Mouse (Mus musculus) megakaryocyte, embryonic 14.5 days (primary cell): Measurements from ENCODE around the gene Stx8. TPM values are rescaled to one million over a fixed set of nuclear protein-coding genes. Genes with fewer than 3 reads are reported as not detected.

Experiments
- H3K27me3 ChIP-seq: replicated peaks from 2 replicates; pipeline ENCODE3; 2012; ENCODE audit warnings: inconsistent platforms
- H3K36me3 ChIP-seq: replicated peaks from 2 replicates; pipeline ENCODE3; 2012; ENCODE audit warnings: low read length, inconsistent platforms, mixed read lengths
- H3K4me1 ChIP-seq: 2 replicates; pipeline ENCODE4 v1.6.1; 2012; ENCODE audit warnings: inconsistent platforms
- H3K4me3 ChIP-seq: replicated peaks from 2 replicates; pipeline ENCODE3; 2012; ENCODE audit warnings: moderate library complexity, mild to moderate bottlenecking, inconsistent platforms
- H3K9me3 ChIP-seq: 2 replicates; pipeline ENCODE4 v1.6.1; 2012; ENCODE audit warnings: inconsistent platforms
- FLI1 ChIP-seq: IDR thresholded peaks from 2 replicates; pipeline ENCODE4 v1.6.1; 2012; ENCODE audit warnings: low read length, inconsistent platforms, mixed read lengths
- GATA1 ChIP-seq: IDR thresholded peaks from 3 replicates; pipeline ENCODE4 v1.6.1; 2012; ENCODE audit warnings: mixed read lengths, low read length, inconsistent platforms, borderline replicate concordance
- polyA plus RNA-seq: library from polyadenylated mRNA; stranded (reverse); fragments of >175 nt; gene quantifications from 2 replicates; pipeline ENCODE4 v1.2.3, GENCODE M21; 2012; ENCODE audit warnings: low replicate concordance; ENCODE audit not compliant: insufficient read depth

The Stx8 gene
- polyA plus RNA-seq, 1 experiment = 4.3 TPM

- H3K4me1 ChIP-seq = peaks cover 17% of the 10 kb centered on the region
- peaks cover 9% of the 10 kb centered on the region; the same call in 1 of the 2 replicates for H3K9me3 ChIP-seq
- H3K36me3 ChIP-seq = peaks cover 5% of the 10 kb centered on the region
- no peak for TF ChIP-seq GATA1
- TF ChIP-seq FLI1 = no peak
- no peak overlapping the region for H3K4me3 ChIP-seq
- H3K27me3 ChIP-seq = no peaks in the 10 kb centered on the region
Observed at GRCm38 (mm10) chr11:68159867-68160266, 193.9 kb downstream of the Stx8 start.

- Histone ChIP-seq H3K9me3 (0 out of 2 replicates have a peak, but pooled peaks cover 6% of the 10 kb centered on the region), H3K4me3 (no peak overlapping the region), H3K36me3 (peaks cover 3% of the 10 kb centered on the region), H3K27me3 (no peaks in the 10 kb centered on the region), H3K4me1 (no peaks in the 10 kb centered on the region)
- TF ChIP-seq GATA1 (no peak), FLI1 (no peak)
Observed at GRCm38 (mm10) chr11:68164408-68164807, 198.4 kb downstream of the Stx8 start.

- Histone ChIP-seq H3K4me3 (no peak overlapping the region), H3K27me3 (no peaks in the 10 kb centered on the region), H3K4me1 (no peaks in the 10 kb centered on the region; the same call in 1 of the 2 replicates), H3K36me3 (peaks cover 2% of the 10 kb centered on the region), H3K9me3 (peaks cover 10% of the 10 kb centered on the region)
- no peak for TF ChIP-seq FLI1
- TF ChIP-seq GATA1 = no peak
Observed at GRCm38 (mm10) chr11:68168427-68168826, 202.4 kb downstream of the Stx8 start.

- Histone ChIP-seq H3K4me3 (no peak overlapping the region), H3K27me3 (no peaks in the 10 kb centered on the region), H3K4me1 (peaks cover 6% of the 10 kb centered on the region; the same call in 1 of the 2 replicates), H3K36me3 (peaks cover 4% of the 10 kb centered on the region), H3K9me3 (peaks cover 10% of the 10 kb centered on the region)
- TF ChIP-seq FLI1 = no peak
- no peak for TF ChIP-seq GATA1
Observed at GRCm38 (mm10) chr11:68171973-68172647, 206.1 kb downstream of the Stx8 start.

GRCm38 (mm10) chr11:68172648-68173045 lies 206.7 kb downstream of the Stx8 start:
- Histone ChIP-seq H3K9me3 (peaks cover 10% of the 10 kb centered on the region), H3K36me3 (peaks cover 4% of the 10 kb centered on the region), H3K4me1 (peaks cover 6% of the 10 kb centered on the region; the same call in 1 of the 2 replicates), H3K4me3 (peak overlapping the region; percentile 11), H3K27me3 (no peaks in the 10 kb centered on the region)
- TF ChIP-seq GATA1 = no peak
- TF ChIP-seq FLI1 = no peak

- no peaks in the 10 kb centered on the region; the same call in 1 of the 2 replicates for H3K9me3 ChIP-seq
- H3K4me1 ChIP-seq = peaks cover 6% of the 10 kb centered on the region; the same call in 1 of the 2 replicates
- peaks cover 2% of the 10 kb centered on the region for H3K36me3 ChIP-seq
- TF ChIP-seq GATA1 = no peak
- TF ChIP-seq FLI1 = no peak
- no peaks in the 10 kb centered on the region for H3K27me3 ChIP-seq
- no peak overlapping the region for H3K4me3 ChIP-seq
Observed at GRCm38 (mm10) chr11:68176550-68176949, 210.6 kb downstream of the Stx8 start.

GRCm38 (mm10) chr11:68177415-68177814 lies 211.4 kb downstream of the Stx8 start:
- H3K4me1 ChIP-seq = peaks cover 6% of the 10 kb centered on the region; the same call in 1 of the 2 replicates
- TF ChIP-seq FLI1 (no peak), GATA1 (no peak)
- no peaks in the 10 kb centered on the region for H3K9me3 ChIP-seq
- no peaks in the 10 kb centered on the region for H3K27me3 ChIP-seq
- peaks cover 2% of the 10 kb centered on the region for H3K36me3 ChIP-seq
- H3K4me3 ChIP-seq = no peak overlapping the region

GRCm38 (mm10) chr11:68185647-68186046 lies 219.7 kb downstream of the Stx8 start:
- no peaks in the 10 kb centered on the region for H3K4me1 ChIP-seq
- no peaks in the 10 kb centered on the region for H3K36me3 ChIP-seq
- H3K9me3 ChIP-seq = no peaks in the 10 kb centered on the region
- no peak for TF ChIP-seq GATA1
- no peak overlapping the region for H3K4me3 ChIP-seq
- no peaks in the 10 kb centered on the region for H3K27me3 ChIP-seq

- H3K4me3 ChIP-seq = no peak overlapping the region
- TF ChIP-seq FLI1 (no peak), GATA1 (no peak)
- H3K36me3 ChIP-seq = no peaks in the 10 kb centered on the region
- H3K9me3 ChIP-seq = no peaks in the 10 kb centered on the region
- no peaks in the 10 kb centered on the region for H3K27me3 ChIP-seq
- no peaks in the 10 kb centered on the region for H3K4me1 ChIP-seq
Observed at GRCm38 (mm10) chr11:68187242-68187641, 221.2 kb downstream of the Stx8 start.

GRCm38 (mm10) chr11:68188695-68189201 lies 222.8 kb downstream of the Stx8 start:
- H3K4me1 ChIP-seq = no peaks in the 10 kb centered on the region
- no peak overlapping the region for H3K4me3 ChIP-seq
- H3K27me3 ChIP-seq = no peaks in the 10 kb centered on the region
- H3K9me3 ChIP-seq = no peaks in the 10 kb centered on the region
- TF ChIP-seq GATA1 (no peak), FLI1 (no peak)
- no peaks in the 10 kb centered on the region for H3K36me3 ChIP-seq
